Mouse (Mus musculus): Measurements from ENCODE around the gene Edem3. TPM values are rescaled to one million over a fixed set of nuclear protein-coding genes. Genes with fewer than 3 reads are reported as not detected.
"Not testable (repeated sequence)": the region's sequence is repeated elsewhere in the genome, so short reads cannot be mapped to it uniquely, and the experiment has no call there.

The Edem3 gene
- polyA plus RNA-seq, 1 experiment from 2014 or later = 5.7 TPM

DNA sequence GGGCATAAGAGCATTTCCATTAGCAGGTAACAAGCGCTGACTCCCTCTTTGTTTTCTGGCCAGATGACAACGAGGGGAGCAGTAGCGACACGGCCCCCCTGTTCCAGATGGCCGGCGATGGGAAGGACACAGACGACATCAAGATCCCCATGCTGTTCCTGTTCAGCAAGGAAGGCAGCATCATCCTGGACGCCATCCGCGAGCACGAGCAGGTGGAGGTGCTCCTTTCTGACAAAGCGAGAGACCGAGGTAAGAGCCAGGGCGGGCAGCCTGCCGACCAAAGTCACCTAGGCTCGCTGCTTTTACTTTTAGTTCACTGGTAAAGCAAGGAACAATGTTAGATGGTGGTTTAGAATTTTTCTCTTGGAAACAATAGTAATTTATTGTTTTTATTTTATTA, 56.3 kb downstream of the Edem3 start:
- Histone ChIP-seq H3K36me3 (ENCODE audit: control insufficient read depth, insufficient read depth) (peaks cover 16% of the 10 kb centered on the region), H3K27me3 (ENCODE audit: control insufficient read depth, insufficient read depth, low read depth, low read length) (no peaks in the 10 kb centered on the region), H3K9me3 (replicated peaks; ENCODE audit: control insufficient read depth, low read length) (no peaks in the 10 kb centered on the region), H3K9ac (ENCODE audit: low read depth, low read length) (no peak overlapping the region), H3K4me2 (ENCODE audit: low read depth, low read length) (no peak overlapping the region), H3K27ac (ENCODE audit: low read length) (no peak overlapping the region), H3K4me1 (ENCODE audit: control insufficient read depth, low read depth, low read length) (no peaks in the 10 kb centered on the region), H3K4me3 (ENCODE audit: low read depth, low read length) (no peak overlapping the region)
- 89% methylated on average over 16 of the region's 16 CpGs for WGBS (ENCODE audit: insufficient replicate concordance)
- no peak for ATAC-seq (ENCODE audit: low read depth)

- Histone ChIP-seq H3K4me3 (ENCODE audit: low read depth, low read length) (no peak overlapping the region), H3K27me3 (ENCODE audit: control insufficient read depth, insufficient read depth, low read depth, low read length) (no peaks in the 10 kb centered on the region), H3K27ac (ENCODE audit: low read length) (no peak overlapping the region), H3K36me3 (ENCODE audit: control insufficient read depth, insufficient read depth) (peaks cover 16% of the 10 kb centered on the region), H3K4me1 (ENCODE audit: control insufficient read depth, low read depth, low read length) (no peaks in the 10 kb centered on the region), H3K9ac (ENCODE audit: low read depth, low read length) (no peak overlapping the region), H3K4me2 (ENCODE audit: low read depth, low read length) (no peak overlapping the region), H3K9me3 (replicated peaks; ENCODE audit: control insufficient read depth, low read length) (no peaks in the 10 kb centered on the region)
- no peak for ATAC-seq (ENCODE audit: low read depth)
- 83% methylated on average over 13 of the region's 13 CpGs for WGBS (ENCODE audit: insufficient replicate concordance)
Observed at GRCm38 (mm10) chr1:151812004-151812712, 57.0 kb downstream of the Edem3 start.

- H3K9ac ChIP-seq (ENCODE audit: low read depth, low read length) = no peak overlapping the region
- no peak overlapping the region for H3K4me3 ChIP-seq (ENCODE audit: low read depth, low read length)
- peaks cover 15% of the 10 kb centered on the region for H3K36me3 ChIP-seq (ENCODE audit: control insufficient read depth, insufficient read depth)
- ATAC-seq (ENCODE audit: low read depth) = no peak
- H3K4me1 ChIP-seq (ENCODE audit: control insufficient read depth, low read depth, low read length) = no peaks in the 10 kb centered on the region
- H3K4me2 ChIP-seq (ENCODE audit: low read depth, low read length) = no peak overlapping the region
- 71% methylated on average over 3 of the region's 3 CpGs for WGBS (ENCODE audit: insufficient replicate concordance)
- H3K9me3 ChIP-seq (replicated peaks; ENCODE audit: control insufficient read depth, low read length) = no peaks in the 10 kb centered on the region
- H3K27me3 ChIP-seq (ENCODE audit: control insufficient read depth, insufficient read depth, low read depth, low read length) = no peaks in the 10 kb centered on the region
- H3K27ac ChIP-seq (ENCODE audit: low read length) = no peak overlapping the region
Observed at GRCm38 (mm10) chr1:151816051-151816450, 60.9 kb downstream of the Edem3 start.

GRCm38 (mm10) chr1:151819190-151819589, 64.0 kb downstream of the Edem3 start:
- Histone ChIP-seq H3K27ac (ENCODE audit: low read length) (no peak overlapping the region), H3K4me2 (ENCODE audit: low read depth, low read length) (no peak overlapping the region), H3K9ac (ENCODE audit: low read depth, low read length) (no peak overlapping the region), H3K9me3 (replicated peaks; ENCODE audit: control insufficient read depth, low read length) (no peaks in the 10 kb centered on the region), H3K4me3 (ENCODE audit: low read depth, low read length) (no peak overlapping the region), H3K27me3 (ENCODE audit: control insufficient read depth, insufficient read depth, low read depth, low read length) (no peaks in the 10 kb centered on the region), H3K36me3 (ENCODE audit: control insufficient read depth, insufficient read depth) (peaks cover 6% of the 10 kb centered on the region), H3K4me1 (ENCODE audit: control insufficient read depth, low read depth, low read length) (no peaks in the 10 kb centered on the region)
- ATAC-seq (ENCODE audit: low read depth) = no peak
- 63% methylated on average over 7 of the region's 7 CpGs for WGBS (ENCODE audit: insufficient replicate concordance)

DNA sequence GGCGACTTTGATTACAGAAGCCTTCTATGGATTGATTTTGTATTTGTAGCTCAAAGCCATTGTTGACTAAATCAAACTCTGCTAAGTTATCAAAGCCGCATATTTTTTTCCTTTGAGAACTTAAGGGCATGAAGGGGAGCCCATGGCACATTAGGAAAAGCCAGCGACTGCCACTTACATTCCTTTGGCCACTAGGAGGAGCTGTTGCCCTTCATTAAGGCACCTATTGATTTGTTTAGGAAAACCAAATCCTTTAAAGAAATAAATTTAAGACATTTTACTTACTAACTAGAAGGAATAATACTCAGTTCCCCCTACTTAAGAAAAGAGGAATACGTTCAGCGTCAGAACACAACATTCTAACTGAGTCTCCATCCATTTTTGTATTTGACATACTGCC, 65.3 kb downstream of the Edem3 start:
- ATAC-seq (ENCODE audit: low read depth) = no peak
- H3K4me2 ChIP-seq (ENCODE audit: low read depth, low read length) = no peak overlapping the region
- no peak overlapping the region for H3K4me3 ChIP-seq (ENCODE audit: low read depth, low read length)
- H3K27me3 ChIP-seq (ENCODE audit: control insufficient read depth, insufficient read depth, low read depth, low read length) = no peaks in the 10 kb centered on the region
- H3K9me3 ChIP-seq (replicated peaks; ENCODE audit: control insufficient read depth, low read length) = no peaks in the 10 kb centered on the region
- H3K9ac ChIP-seq (ENCODE audit: low read depth, low read length) = no peak overlapping the region
- 38% methylated on average over 5 of the region's 5 CpGs for WGBS (ENCODE audit: insufficient replicate concordance)
- H3K4me1 ChIP-seq (ENCODE audit: control insufficient read depth, low read depth, low read length) = no peaks in the 10 kb centered on the region
- no peak overlapping the region for H3K27ac ChIP-seq (ENCODE audit: low read length)
- H3K36me3 ChIP-seq (ENCODE audit: control insufficient read depth, insufficient read depth) = peaks cover 6% of the 10 kb centered on the region

GRCm38 (mm10) chr1:151825065-151825464, 69.9 kb downstream of the Edem3 start:
- H3K4me1 ChIP-seq (ENCODE audit: control insufficient read depth, low read depth, low read length) = no peaks in the 10 kb centered on the region
- no peaks in the 10 kb centered on the region for H3K36me3 ChIP-seq (ENCODE audit: control insufficient read depth, insufficient read depth)
- H3K4me3 ChIP-seq (ENCODE audit: low read depth, low read length) = no peak overlapping the region
- H3K27me3 ChIP-seq (ENCODE audit: control insufficient read depth, insufficient read depth, low read depth, low read length) = no peaks in the 10 kb centered on the region
- no peaks in the 10 kb centered on the region for H3K9me3 ChIP-seq (replicated peaks; ENCODE audit: control insufficient read depth, low read length)
- no peak overlapping the region for H3K4me2 ChIP-seq (ENCODE audit: low read depth, low read length)
- H3K9ac ChIP-seq (ENCODE audit: low read depth, low read length) = no peak overlapping the region
- no peak for ATAC-seq (ENCODE audit: low read depth)
- H3K27ac ChIP-seq (ENCODE audit: low read length) = no peak overlapping the region
- WGBS (ENCODE audit: insufficient replicate concordance) = 66% methylated on average over 7 of the region's 7 CpGs

DNA sequence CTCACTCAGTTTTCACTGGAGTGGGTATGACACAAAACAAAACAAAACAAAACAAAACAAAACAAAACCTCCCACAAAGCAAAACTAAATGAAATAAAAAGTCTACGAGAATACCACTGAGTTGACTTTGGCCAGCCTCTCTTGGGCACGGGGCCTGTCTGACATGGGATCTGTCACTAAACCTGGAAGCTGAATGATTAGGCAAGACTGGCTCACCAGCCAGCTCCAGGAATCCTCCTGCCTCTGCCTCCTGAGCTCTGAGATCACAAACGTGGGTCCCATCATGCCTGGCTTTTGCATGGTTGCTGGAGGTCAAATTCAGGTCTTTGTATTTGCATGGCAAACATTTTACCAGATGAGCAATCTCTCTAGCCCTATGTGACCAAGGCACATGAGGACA, 76.6 kb downstream of the Edem3 start:
- Histone ChIP-seq H3K4me2 (ENCODE audit: low read depth, low read length) (no peak overlapping the region), H3K36me3 (ENCODE audit: control insufficient read depth, insufficient read depth) (no peaks in the 10 kb centered on the region), H3K9ac (ENCODE audit: low read depth, low read length) (no peak overlapping the region), H3K27me3 (ENCODE audit: control insufficient read depth, insufficient read depth, low read depth, low read length) (no peaks in the 10 kb centered on the region), H3K4me1 (ENCODE audit: control insufficient read depth, low read depth, low read length) (no peaks in the 10 kb centered on the region), H3K27ac (ENCODE audit: low read length) (no peak overlapping the region), H3K9me3 (replicated peaks; ENCODE audit: control insufficient read depth, low read length) (no peaks in the 10 kb centered on the region), H3K4me3 (ENCODE audit: low read depth, low read length) (no peak overlapping the region)
- 53% methylated on average over 3 of the region's 3 CpGs for WGBS (ENCODE audit: insufficient replicate concordance)
- no peak for ATAC-seq (ENCODE audit: low read depth)

- no peak for ATAC-seq (ENCODE audit: low read depth)
- WGBS (ENCODE audit: insufficient replicate concordance) = 58% methylated on average over 4 of the region's 4 CpGs
- H3K4me2 ChIP-seq (ENCODE audit: low read depth, low read length) = no peak overlapping the region
Observed at GRCm38 (mm10) chr1:151835261-151835660, 80.1 kb downstream of the Edem3 start.

GRCm38 (mm10) chr1:151840345-151840744, 85.2 kb downstream of the Edem3 start:
- not testable (repeated sequence) for H3K9ac ChIP-seq (ENCODE audit: low read depth, low read length); H3K4me2 ChIP-seq (ENCODE audit: low read depth, low read length); H3K4me1 ChIP-seq (ENCODE audit: control insufficient read depth, low read depth, low read length); H3K9me3 ChIP-seq (replicated peaks; ENCODE audit: control insufficient read depth, low read length); ATAC-seq (ENCODE audit: low read depth); H3K36me3 ChIP-seq (ENCODE audit: control insufficient read depth, insufficient read depth); H3K27ac ChIP-seq (ENCODE audit: low read length); H3K27me3 ChIP-seq (ENCODE audit: control insufficient read depth, insufficient read depth, low read depth, low read length); H3K4me3 ChIP-seq (ENCODE audit: low read depth, low read length)
- WGBS (ENCODE audit: insufficient replicate concordance) = 69% methylated on average over 1 of the region's 1 CpGs

More at GRCm38 (mm10) chr1:151835261-151835660, 80.1 kb downstream of the Edem3 start:
- no peaks in the 10 kb centered on the region for H3K27me3 ChIP-seq (ENCODE audit: control insufficient read depth, insufficient read depth, low read depth, low read length)
- H3K9me3 ChIP-seq (replicated peaks; ENCODE audit: control insufficient read depth, low read length) = no peaks in the 10 kb centered on the region
- no peaks in the 10 kb centered on the region for H3K36me3 ChIP-seq (ENCODE audit: control insufficient read depth, insufficient read depth)
- no peak overlapping the region for H3K9ac ChIP-seq (ENCODE audit: low read depth, low read length)
- no peaks in the 10 kb centered on the region for H3K4me1 ChIP-seq (ENCODE audit: control insufficient read depth, low read depth, low read length)
- H3K4me3 ChIP-seq (ENCODE audit: low read depth, low read length) = no peak overlapping the region
- H3K27ac ChIP-seq (ENCODE audit: low read length) = no peak overlapping the region

Data from liver, embryonic 16.5 days (tissue).